Mouse (Mus musculus) stomach, embryonic 14.5 days (tissue): ENCODE measurements around the gene Aqp8. TPM values are rescaled to one million over a fixed set of nuclear protein-coding genes. Genes with fewer than 3 reads are reported as not detected.

Experiments
- ATAC-seq: fragments of 200-750 bp; cut with Nextera tagmentation; 2 replicates; pipeline ENCODE4 v1.8.0; 2017; ENCODE audit warnings: low read depth, moderate TSS enrichment; ENCODE audit not compliant: insufficient number of reproducible peaks, insufficient read depth, low FRiP score
- H3K27ac ChIP-seq: fragments of 300-500 bp; sonication (generic); 2 replicates; pipeline ENCODE4 v1.5.1; 2014; ENCODE audit warnings: mild to moderate bottlenecking, low read length, moderate library complexity, mixed read lengths
- H3K27me3 ChIP-seq: fragments of 300-500 bp; sonication (generic); 2 replicates; pipeline ENCODE4 v1.6.1; 2014; ENCODE audit warnings: low read length, control low read depth, mixed read lengths; ENCODE audit not compliant: control insufficient read depth, insufficient read depth
- H3K36me3 ChIP-seq: fragments of 300-500 bp; sonication (generic); 2 replicates; pipeline ENCODE4 v1.6.1; 2014; ENCODE audit warnings: mild to moderate bottlenecking, control low read depth, low read length, moderate library complexity, mixed read lengths; ENCODE audit not compliant: control insufficient read depth, insufficient read depth
- H3K4me1 ChIP-seq: fragments of 300-500 bp; sonication (generic); 2 replicates; pipeline ENCODE4 v1.6.1; 2014; ENCODE audit warnings: low read length, control low read depth, mixed read lengths; ENCODE audit not compliant: control insufficient read depth, insufficient read depth
- H3K4me2 ChIP-seq: fragments of 300-500 bp; sonication (generic); replicated peaks from 2 replicates; pipeline ENCODE4 v1.6.1; 2014; ENCODE audit warnings: low read depth, low read length, control low read depth
- H3K4me3 ChIP-seq: fragments of 300-500 bp; sonication (generic); 2 replicates; pipeline ENCODE4 v1.5.1; 2014; ENCODE audit warnings: low read depth, low read length, control low read depth
- H3K9ac ChIP-seq: fragments of 300-500 bp; sonication (generic); replicated peaks from 2 replicates; pipeline ENCODE4 v1.6.1; 2014; ENCODE audit warnings: low read depth, mild to moderate bottlenecking, control low read depth, low read length, moderate library complexity, mixed read lengths
- H3K9me3 ChIP-seq: fragments of 300-500 bp; sonication (generic); 2 replicates; pipeline ENCODE4 v1.6.1; 2016; ENCODE audit warnings: low read depth, low read length, control low read depth; ENCODE audit not compliant: control insufficient read depth
- WGBS: fragments of 180-500 bp; shearing (Covaris S2); extraction: QIAGEN DNeasy Blood & Tissue Kit; methylation state at CpG from one replicate; pipeline ENCODE4 v1.1.7; 2014; 5-methylcytosine and 5-hydroxymethylcytosine counted together
- polyA plus RNA-seq: library from polyadenylated mRNA; unstranded; fragments of >200 nt; fragmentation: Nextera tagmentation; extraction: Ambion mirVana; gene quantifications from 2 replicates; pipeline ENCODE4 v1.2.1, GENCODE M21; 2014

The Aqp8 gene
- polyA plus RNA-seq, 1 experiment from 2014 or later, result not detected

DNA sequence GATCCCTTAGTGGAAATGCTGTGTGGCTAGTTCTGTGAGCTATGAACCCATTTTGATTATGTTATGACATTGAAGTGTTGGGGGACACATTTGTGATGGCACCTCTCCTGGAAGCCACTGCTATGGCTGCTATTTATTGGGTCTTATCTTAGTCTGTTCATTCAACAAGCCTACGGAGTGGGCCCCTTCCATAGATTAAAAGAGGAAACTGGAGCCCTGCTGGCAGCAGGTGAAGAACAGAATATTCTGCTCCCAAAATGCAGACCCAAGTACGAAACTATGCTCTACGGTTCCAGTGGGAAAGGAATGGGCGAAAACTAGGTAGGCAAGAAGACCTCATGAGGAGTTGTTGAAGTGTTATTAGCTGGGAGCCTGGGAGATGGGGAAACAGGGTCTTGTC, 3.8 kb upstream of the Aqp8 start:
- H3K9ac ChIP-seq, result no peak overlapping the region
- WGBS, result 87% methylated on average over 4 of the region's 4 CpGs
- H3K36me3 ChIP-seq, result no peaks in the 10 kb centered on the region
- no peak overlapping the region for H3K27ac ChIP-seq
- no peak for ATAC-seq
- no peaks in the 10 kb centered on the region for H3K4me1 ChIP-seq
- no peak overlapping the region for H3K4me2 ChIP-seq
- H3K27me3 ChIP-seq, result no peaks in the 10 kb centered on the region
- no peaks in the 10 kb centered on the region for H3K9me3 ChIP-seq
- H3K4me3 ChIP-seq, result no peak overlapping the region

- Histone ChIP-seq H3K4me2 (no peak overlapping the region), H3K4me3 (no peak overlapping the region), H3K27ac (no peak overlapping the region), H3K27me3 (no peaks in the 10 kb centered on the region), H3K9me3 (no peaks in the 10 kb centered on the region), H3K36me3 (no peaks in the 10 kb centered on the region), H3K9ac (no peak overlapping the region), H3K4me1 (no peaks in the 10 kb centered on the region)
- 77% methylated on average over 4 of the region's 4 CpGs for WGBS
- no peak; the same call in 1 of the 2 replicates for ATAC-seq
Measured at GRCm38 (mm10) chr7:123459247-123459646, 2.8 kb upstream of the Aqp8 start.

DNA sequence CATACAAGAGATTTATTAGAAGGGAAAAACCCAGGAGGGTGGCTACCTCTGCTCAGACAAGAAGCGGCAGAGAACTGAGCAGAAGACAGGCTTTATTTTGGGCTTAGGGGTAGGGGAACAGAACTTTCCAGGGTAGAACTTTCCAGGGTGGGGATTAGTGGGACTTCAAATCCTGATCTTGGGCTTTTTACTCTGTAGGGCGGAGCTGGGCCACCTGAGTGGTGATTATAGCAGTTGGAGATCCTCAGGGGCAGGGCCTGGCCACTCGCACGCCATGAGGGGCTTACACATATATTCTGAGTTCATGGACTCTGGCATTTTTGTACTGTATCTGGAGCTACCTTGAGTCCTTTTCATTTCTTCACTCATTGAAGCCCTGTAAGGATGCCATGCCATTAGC, 775 bp upstream of the Aqp8 start:
- no peak overlapping the region for H3K9ac ChIP-seq
- H3K27ac ChIP-seq, result no peak overlapping the region
- ATAC-seq, result no peak
- H3K4me2 ChIP-seq, result no peak overlapping the region
- H3K4me3 ChIP-seq, result no peak overlapping the region
- no peaks in the 10 kb centered on the region for H3K36me3 ChIP-seq
- H3K27me3 ChIP-seq, result no peaks in the 10 kb centered on the region
- H3K9me3 ChIP-seq, result no peaks in the 10 kb centered on the region
- WGBS, result 84% methylated on average over 4 of the region's 4 CpGs
- no peaks in the 10 kb centered on the region for H3K4me1 ChIP-seq

DNA sequence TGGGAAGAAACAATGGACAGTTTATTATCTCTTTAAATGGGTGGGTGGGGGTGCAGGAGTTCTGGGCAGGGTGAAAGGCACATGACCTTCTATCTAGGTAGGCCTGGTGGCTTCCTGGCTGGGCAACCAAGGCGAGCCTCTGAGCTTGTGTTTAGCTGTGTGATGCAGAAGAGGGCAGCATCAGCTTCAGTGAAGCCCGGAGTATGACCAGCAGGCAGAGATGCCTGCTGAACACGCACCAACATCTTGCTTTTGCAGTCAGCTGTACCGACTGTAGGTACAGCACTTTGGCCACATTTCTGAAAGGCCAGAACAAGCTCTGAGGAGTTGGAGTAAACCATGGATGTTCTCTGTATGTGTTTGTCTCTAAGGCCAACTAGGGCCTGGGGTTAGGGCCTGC, 1.5 kb downstream of the Aqp8 start:
- Histone ChIP-seq H3K27ac (no peak overlapping the region), H3K9ac (no peak overlapping the region), H3K4me1 (no peaks in the 10 kb centered on the region), H3K9me3 (no peaks in the 10 kb centered on the region), H3K4me3 (no peak overlapping the region), H3K27me3 (no peaks in the 10 kb centered on the region), H3K4me2 (no peak overlapping the region), H3K36me3 (no peaks in the 10 kb centered on the region)
- no peak for ATAC-seq
- 81% methylated on average over 4 of the region's 4 CpGs for WGBS

DNA sequence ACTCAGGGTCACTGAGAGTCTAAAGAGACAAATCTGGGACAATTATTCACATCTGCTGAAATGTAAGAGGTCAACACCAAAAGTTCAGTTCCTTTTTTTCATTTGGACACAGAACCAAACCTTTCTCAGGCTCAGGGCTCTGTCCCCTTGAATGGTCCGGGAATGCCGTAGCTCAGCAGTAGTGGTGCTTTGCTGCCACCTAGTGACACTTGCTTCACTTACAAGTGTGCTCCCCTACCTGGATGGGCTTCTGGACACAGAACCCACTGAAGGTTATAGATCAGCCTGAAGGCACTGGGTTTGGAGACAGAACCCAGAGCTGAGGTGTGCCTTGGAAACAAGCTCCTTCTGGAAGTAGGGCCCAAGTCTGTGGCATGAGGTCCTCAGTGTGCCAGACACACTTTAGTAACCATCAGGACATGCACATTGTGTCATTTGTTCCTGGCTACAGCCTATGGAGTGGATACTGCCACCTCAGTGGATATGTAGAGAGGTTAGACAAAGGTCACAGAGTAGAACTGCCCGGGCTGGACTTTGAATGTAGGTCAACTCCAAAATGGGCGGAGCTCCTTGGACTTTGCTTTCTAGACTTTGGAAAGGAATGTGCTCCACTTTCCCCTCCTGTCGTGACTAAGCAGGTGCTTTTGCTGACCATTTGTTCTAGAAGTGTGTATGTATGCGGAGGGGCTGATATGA, 3.7 kb downstream of the Aqp8 start:
- no peak overlapping the region for H3K9ac ChIP-seq
- no peak overlapping the region for H3K27ac ChIP-seq
- H3K4me1 ChIP-seq, result no peaks in the 10 kb centered on the region
- WGBS, result 26% methylated on average over 6 of the region's 6 CpGs
- no peaks in the 10 kb centered on the region for H3K9me3 ChIP-seq
- no peak overlapping the region for H3K4me2 ChIP-seq
- H3K27me3 ChIP-seq, result no peaks in the 10 kb centered on the region
- H3K36me3 ChIP-seq, result no peaks in the 10 kb centered on the region
- ATAC-seq, result peak; percentile 64; the same call in 1 of the 2 replicates
- no peak overlapping the region for H3K4me3 ChIP-seq

GRCm38 (mm10) chr7:123467961-123468360, 5.9 kb downstream of the Aqp8 start:
- no peak for ATAC-seq
- H3K4me1 ChIP-seq, result no peaks in the 10 kb centered on the region
- 80% methylated on average over 1 of the region's 1 CpGs for WGBS

DNA sequence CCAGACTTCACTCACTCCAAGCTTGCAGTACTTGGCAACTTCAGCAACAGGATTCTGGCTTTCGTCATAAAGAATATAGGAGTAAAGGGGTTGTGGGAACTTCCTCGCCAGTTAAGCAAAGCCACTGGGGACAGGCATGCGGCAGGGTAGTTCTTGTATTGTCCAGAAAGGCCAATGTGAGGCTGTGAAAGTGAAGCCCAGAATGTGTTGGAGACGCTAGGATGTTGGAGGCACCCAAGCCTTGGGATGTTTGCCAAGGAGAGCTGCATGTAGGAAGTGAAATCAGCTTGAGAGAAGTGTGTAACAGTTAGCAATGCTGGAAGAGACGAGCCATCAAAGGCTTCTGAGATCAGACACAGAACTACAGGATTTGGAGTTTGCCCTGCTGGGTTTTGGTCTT, 25.6 kb downstream of the Aqp8 start:
- no peaks in the 10 kb centered on the region for H3K4me1 ChIP-seq
- no peak for ATAC-seq
- no peaks in the 10 kb centered on the region for H3K27me3 ChIP-seq
- 67% methylated on average over 5 of the region's 5 CpGs for WGBS
- H3K4me3 ChIP-seq, result no peak overlapping the region
- H3K9me3 ChIP-seq, result no peaks in the 10 kb centered on the region
- H3K4me2 ChIP-seq, result no peak overlapping the region
- H3K27ac ChIP-seq, result no peak overlapping the region
- no peaks in the 10 kb centered on the region for H3K36me3 ChIP-seq
- no peak overlapping the region for H3K9ac ChIP-seq

More at GRCm38 (mm10) chr7:123467961-123468360, 5.9 kb downstream of the Aqp8 start:
- Histone ChIP-seq H3K27me3 (no peaks in the 10 kb centered on the region), H3K9ac (no peak overlapping the region), H3K4me3 (no peak overlapping the region), H3K36me3 (no peaks in the 10 kb centered on the region), H3K27ac (no peak overlapping the region), H3K9me3 (no peaks in the 10 kb centered on the region), H3K4me2 (no peak overlapping the region)

- H3K4me2 ChIP-seq, result peak overlapping the region; percentile 91
- H3K9me3 ChIP-seq, result no peaks in the 10 kb centered on the region
- no peaks in the 10 kb centered on the region for H3K36me3 ChIP-seq
- WGBS, result 39% methylated on average over 19 of the region's 19 CpGs
- peak overlapping the region; percentile 55 for H3K9ac ChIP-seq
- H3K4me3 ChIP-seq, result peak overlapping the region; percentile 63
- no peak for ATAC-seq
- no peak overlapping the region for H3K27ac ChIP-seq
- no peaks in the 10 kb centered on the region for H3K4me1 ChIP-seq
- no peaks in the 10 kb centered on the region for H3K27me3 ChIP-seq
Measured at GRCm38 (mm10) chr7:123499481-123500238, 37.6 kb downstream of the Aqp8 start.
